In genomic region chr14:3208272-3209152, GRCm38 (mm10) we compare ENCODE assay signal across 10 mouse cellular contexts. TPM values are rescaled to one million over a fixed set of nuclear protein-coding genes. Genes with fewer than 3 reads are reported as not detected.
DNase-seq lines count a peak whose midpoint lies in the region; ATAC-seq and TF ChIP-seq lines count a peak whose summit lies in the region.
"Not testable (repeated sequence)": the region's sequence is repeated elsewhere in the genome, so short reads cannot be mapped to it uniquely, and the experiment has no call there.
"Had no signal": no experiment of that assay in that cellular context is flagged by ENCODE, and none has a peak within 500 bp of the region (broad histone marks: within the 10 kb centered on the region; RNA-seq: fewer than 3 reads in every experiment).

Gene D830030K20Rik (plus strand): TSS chr14:3208488.

- H3K27ac ChIP-seq in embryonic facial prominence, embryonic 10.5 days (replicated peaks), result peak within 1 kb of the TSS; percentile 63
- H3K27ac ChIP-seq in gastrocnemius, adult 2 months; hindbrain, embryonic 13.5 days; liver, embryonic 14.5 days; midbrain, postnatal 0 days (ENCODE audit: low read depth, low read length); stomach, postnatal 0 days (replicated peaks): not testable (repeated sequence)

- H3K4me2 ChIP-seq in hindbrain, embryonic 13.5 days, result peak within 1 kb of the TSS; percentile 74
- 0 out of 2 replicates have a peak within 1 kb of the TSS, but pooled peaks have one; percentile 8 for H3K4me2 ChIP-seq in liver, embryonic 14.5 days (ENCODE audit: low read depth)
- H3K4me2 ChIP-seq in midbrain, postnatal 0 days (ENCODE audit: low read depth, low read length, poor library complexity, severe bottlenecking), result peak within 1 kb of the TSS; percentile 52
- H3K4me2 ChIP-seq in stomach, postnatal 0 days (replicated peaks; ENCODE audit: low read depth), result peak within 1 kb of the TSS; percentile 61

- not testable (repeated sequence) for ATAC-seq in hindbrain, embryonic 13.5 days (ENCODE audit: low FRiP score); liver, embryonic 14.5 days (ENCODE audit: insufficient read depth); midbrain, postnatal 0 days (ENCODE audit: low FRiP score); stomach, postnatal 0 days (ENCODE audit: low FRiP score, low TSS enrichment)

- not testable (repeated sequence) for H3K36me3 ChIP-seq in embryonic facial prominence, embryonic 10.5 days (replicated peaks); hindbrain, embryonic 13.5 days; liver, embryonic 14.5 days (replicated peaks; ENCODE audit: control insufficient read depth, insufficient read depth, low read depth); midbrain, postnatal 0 days (ENCODE audit: insufficient read depth, low read length); stomach, postnatal 0 days (ENCODE audit: control insufficient read depth, insufficient read depth, low read length)

- TF ChIP-seq CTCF in gastrocnemius, adult 2 months (IDR thresholded peaks at IDR 0.05); liver, embryonic 14.5 days (IDR thresholded peaks at IDR 0.05; ENCODE audit: low read depth); midbrain, postnatal 0 days (IDR thresholded peaks at IDR 0.05); stomach, postnatal 0 days (IDR thresholded peaks at IDR 0.05; ENCODE audit: low read depth): not testable (repeated sequence)

- not testable (repeated sequence) for H3K27me3 ChIP-seq in embryonic facial prominence, embryonic 10.5 days (replicated peaks; ENCODE audit: low read depth, poor library complexity, severe bottlenecking); hindbrain, embryonic 13.5 days; liver, embryonic 14.5 days (ENCODE audit: control insufficient read depth, insufficient read depth, low read length); midbrain, postnatal 0 days (ENCODE audit: insufficient read depth, low read length); stomach, postnatal 0 days (ENCODE audit: control insufficient read depth, insufficient read depth, low read length)

- not testable (repeated sequence) for TF ChIP-seq EP300 in liver, embryonic 14.5 days (IDR thresholded peaks at IDR 0.05; ENCODE audit: low read depth); stomach, postnatal 0 days (optimal IDR thresholded peaks at IDR 0.05)

- intact Hi-C loops in gastrocnemius, adult 2 months (cut with DNase I), result not testable (repeated sequence)

- 1% methylated on average over 30 of the region's 62 CpGs for WGBS in embryonic facial prominence, embryonic 10.5 days
- under 1% methylated on average over 28 of the region's 62 CpGs for WGBS in hindbrain, embryonic 13.5 days
- 2% methylated on average over 16 of the region's 62 CpGs for WGBS in liver, embryonic 14.5 days (ENCODE audit: insufficient replicate concordance)
- 2% methylated on average over 13 of the region's 62 CpGs for WGBS in midbrain, postnatal 0 days
- 0% methylated on average over 10 of the region's 62 CpGs for WGBS in stomach, postnatal 0 days

- H3K9me3 ChIP-seq in embryonic facial prominence, embryonic 10.5 days; hindbrain, embryonic 13.5 days; liver, embryonic 14.5 days (ENCODE audit: control insufficient read depth, low read length); midbrain, postnatal 0 days (ENCODE audit: low read length); stomach, postnatal 0 days (ENCODE audit: control insufficient read depth, low read length): not testable (repeated sequence)

- peak within 1 kb of the TSS; percentile 62 for H3K4me3 ChIP-seq in embryonic facial prominence, embryonic 10.5 days
- H3K4me3 ChIP-seq in gastrocnemius, adult 2 months, result peak within 1 kb of the TSS; percentile 59
- H3K4me3 ChIP-seq in hindbrain, embryonic 13.5 days, result peak within 1 kb of the TSS; percentile 57
- not testable (repeated sequence) for H3K4me3 ChIP-seq in liver, embryonic 14.5 days (ENCODE audit: insufficient read depth in 1 of 2, low read depth in 2 of 2, low read length in 2 of 2)
- H3K4me3 ChIP-seq in midbrain, postnatal 0 days (ENCODE audit: low read depth, low read length), result peak within 1 kb of the TSS; percentile 46
- peak within 1 kb of the TSS; percentile 37 for H3K4me3 ChIP-seq in stomach, postnatal 0 days (ENCODE audit: low read depth, low read length)

- H3K4me1 ChIP-seq in embryonic facial prominence, embryonic 10.5 days; hindbrain, embryonic 13.5 days (replicated peaks); liver, embryonic 14.5 days (replicated peaks; ENCODE audit: control insufficient read depth in 2 of 2, insufficient read depth in 2 of 2, low read length in 1 of 2); midbrain, postnatal 0 days (ENCODE audit: insufficient read depth, low read length); stomach, postnatal 0 days (replicated peaks; ENCODE audit: control insufficient read depth, insufficient read depth): not testable (repeated sequence)

- peak; percentile 0 for DNase-seq in R1 (ENCODE audit: low read depth, low spot score)
- DNase-seq in embryonic facial prominence, embryonic 10.5 days (ENCODE audit: low spot score), result peak; percentile 38
- DNase-seq in gastrocnemius, adult 2 months, result peak; percentile 8
- peak; percentile 1 to 5 for DNase-seq in kidney, postnatal 4 days
- not testable (repeated sequence) for DNase-seq in liver, embryonic 14.5 days (ENCODE audit: low read depth in 3 of 3, low spot score in 3 of 3)
- DNase-seq in midbrain, postnatal 0 days (ENCODE audit: low spot score), result peak; percentile 0
- DNase-seq in stomach, postnatal 0 days (ENCODE audit: low spot score), result peak; percentile 12

- H3K9ac ChIP-seq in hindbrain, embryonic 13.5 days, result peak within 1 kb of the TSS; percentile 78
- H3K9ac ChIP-seq in liver, embryonic 14.5 days (replicated peaks); stomach, postnatal 0 days (ENCODE audit: low read length): not testable (repeated sequence)
- peak within 1 kb of the TSS; percentile 51; the same call in 1 of the 2 replicates for H3K9ac ChIP-seq in midbrain, postnatal 0 days (replicated peaks; ENCODE audit: low read length, poor library complexity, severe bottlenecking)

RNA-seq across cellular contexts. Expression of gene D830030K20Rik, which starts in this region (rescaled TPM):
- 13.9 and 14.6 TPM in 2 replicates for polyA plus RNA-seq in embryonic facial prominence, embryonic 10.5 days (2016; fragmentation: Nextera tagmentation; extraction: Ambion mirVana)
- not detected for total RNA-seq in gastrocnemius, adult 2 months (2021)
- polyA plus RNA-seq in hindbrain, embryonic 13.5 days (2015; fragmentation: Nextera tagmentation; extraction: Ambion mirVana), result 27.4 and 32.6 TPM in 2 replicates
- 0.16 and 0.28 TPM in 2 replicates for polyA plus RNA-seq in liver, embryonic 14.5 days (2012; rRNA removed)
- polyA plus RNA-seq in liver, embryonic 14.5 days (2014; fragmentation: Nextera tagmentation; extraction: Ambion mirVana), result 0.09 and 0.33 TPM in 2 replicates
- 16.2 and 17.5 TPM in 2 replicates for total RNA-seq in midbrain, postnatal 0 days (2014; rRNA removed)
- 35.9 and 39.0 TPM in 2 replicates for polyA plus RNA-seq in midbrain, postnatal 0 days (2015; fragmentation: Nextera tagmentation; extraction: Ambion mirVana)
- polyA plus RNA-seq in stomach, postnatal 0 days (2015; fragmentation: Nextera tagmentation; extraction: Ambion mirVana), result 1.9 and 2.3 TPM in 2 replicates
- total RNA-seq: granulocyte monocyte progenitor cell, adult 5-6 weeks; monocyte, adult 5-6 weeks had no signal

Comparison
In these comparisons a context has a peak if more than half of its experiments do, and no peak if none do; other contexts are left out.
1. RNA of gene D830030K20Rik (total RNA-seq): 16.2 to 17.5 TPM in midbrain, postnatal 0 days; not detected in gastrocnemius, adult 2 months; every median in the first group is over 10 times any median in the second.
2. Peak in DNase-seq and H3K4me3 ChIP-seq in gastrocnemius, adult 2 months; RNA of the gene not detected or under 1 TPM.
3. H3K4me2 ChIP-seq: peak in every context shown above with its lines; median percentile 74 in hindbrain, embryonic 13.5 days; 61 in stomach, postnatal 0 days; 52 in midbrain, postnatal 0 days; 8 in liver, embryonic 14.5 days.